Mouse (Mus musculus): ENCODE measurements at regions not wholly inside any gene's neighbourhood (a gene's known extent, or its start where the extent isn't known, plus 50 kb on each side); places are given as distances from the start of the nearest gene placed in this dataset.

- Histone ChIP-seq H3K4me1 (ENCODE audit: control insufficient read depth, insufficient read depth, low read length) (no peaks in the 10 kb centered on the region), H3K27me3 (ENCODE audit: control insufficient read depth, insufficient read depth, low read length) (no peaks in the 10 kb centered on the region), H3K4me2 (ENCODE audit: low read length) (peak overlapping the region; percentile 12; the same call in 1 of the 2 replicates), H3K27ac (replicated peaks; ENCODE audit: low read depth, low read length) (no peak overlapping the region), H3K9me3 (ENCODE audit: control insufficient read depth, low read length) (no peaks in the 10 kb centered on the region), H3K36me3 (ENCODE audit: control insufficient read depth, insufficient read depth, low read length) (no peaks in the 10 kb centered on the region), H3K4me3 (replicated peaks; ENCODE audit: low read depth, low read length) (no peak overlapping the region), H3K9ac (replicated peaks; ENCODE audit: low read length) (no peak overlapping the region)
- WGBS: 26% methylated on average over 9 of the region's 9 CpGs
- peak; percentile 43 for DNase-seq
- ATAC-seq (ENCODE audit: low FRiP score, low TSS enrichment): peak; percentile 68; the same call in 1 of the 2 replicates
Measured at GRCm38 (mm10) chr3:140645785-140646388, 566.3 kb downstream of the Pdha2 start.

GRCm38 (mm10) chr3:140619885-140620284, 592.3 kb downstream of the Pdha2 start:
- 85% methylated on average over 3 of the region's 3 CpGs for WGBS
- no peak for ATAC-seq (ENCODE audit: low FRiP score, low TSS enrichment)
- no peak for DNase-seq

More at GRCm38 (mm10) chr3:140619885-140620284, 592.3 kb downstream of the Pdha2 start:
- Histone ChIP-seq H3K27me3 (ENCODE audit: control insufficient read depth, insufficient read depth, low read length) (no peaks in the 10 kb centered on the region), H3K4me3 (replicated peaks; ENCODE audit: low read depth, low read length) (no peak overlapping the region), H3K9ac (replicated peaks; ENCODE audit: low read length) (no peak overlapping the region), H3K27ac (replicated peaks; ENCODE audit: low read depth, low read length) (no peak overlapping the region), H3K4me2 (ENCODE audit: low read length) (no peak overlapping the region), H3K9me3 (ENCODE audit: control insufficient read depth, low read length) (no peaks in the 10 kb centered on the region), H3K36me3 (ENCODE audit: control insufficient read depth, insufficient read depth, low read length) (no peaks in the 10 kb centered on the region), H3K4me1 (ENCODE audit: control insufficient read depth, insufficient read depth, low read length) (no peaks in the 10 kb centered on the region)
